Mouse (Mus musculus): ENCODE measurements around the gene Tmprss15. TPM values are rescaled to one million over a fixed set of nuclear protein-coding genes. Genes with fewer than 3 reads are reported as not detected.

Tmprss15 gene
- polyA plus RNA-seq, 1 experiment from 2014 or later, result not detected

Other genes with a start within 250 kb of the Tmprss15 start
- gene Chodl, start 160.1 kb downstream of the Tmprss15 start, polyA plus RNA-seq (2015; fragmentation: Nextera tagmentation; extraction: Ambion mirVana), result 3.1 and 3.4 TPM in 2 replicates

Measured in midbrain, embryonic 13.5 days (tissue).